Mouse (Mus musculus): Measurements from ENCODE around the gene Aox4. TPM values are rescaled to one million over a fixed set of nuclear protein-coding genes. Genes with fewer than 3 reads are reported as not detected.

Gene Aox4
- under 1 TPM; 0.06 to 0.15 TPM for total RNA-seq (2021)
- long read RNA-seq, experiment 1 = 0 reads
- long read RNA-seq, experiment 2 = 0 reads

- peak; percentile 76 for DNase-seq
Measured at GRCm38 (mm10) chr1:58210203-58210602, at the start of gene Aox4. Gene Aox4, plus strand, starts transcription at chr1:58210397.

GRCm38 (mm10) chr1:58169893-58170292 is 40.3 kb upstream of the Aox4 start:
- DNase-seq = no peak

GRCm38 (mm10) chr1:58188514-58189175 is 21.6 kb upstream of the Aox4 start:
- DNase-seq = no peak

GRCm38 (mm10) chr1:58194317-58194716 is 15.9 kb upstream of the Aox4 start:
- no peak for DNase-seq

GRCm38 (mm10) chr1:58194988-58195387 is 15.2 kb upstream of the Aox4 start:
- no peak for DNase-seq

GRCm38 (mm10) chr1:58195541-58195940 is 14.7 kb upstream of the Aox4 start:
- DNase-seq = no peak

- no peak for DNase-seq
Measured at GRCm38 (mm10) chr1:58197023-58197422, 13.2 kb upstream of the Aox4 start.

GRCm38 (mm10) chr1:58198386-58198785 is 11.8 kb upstream of the Aox4 start:
- peak; percentile 46 for DNase-seq

GRCm38 (mm10) chr1:58212805-58213204 is 2.6 kb downstream of the Aox4 start:
- DNase-seq = no peak

- DNase-seq = no peak
Measured at GRCm38 (mm10) chr1:58213838-58214237, 3.6 kb downstream of the Aox4 start.

- no peak for DNase-seq
Measured at GRCm38 (mm10) chr1:58215353-58215752, 5.2 kb downstream of the Aox4 start.

GRCm38 (mm10) chr1:58215956-58216532 is 5.8 kb downstream of the Aox4 start:
- no peak for DNase-seq

GRCm38 (mm10) chr1:58221070-58221469 is 10.9 kb downstream of the Aox4 start:
- DNase-seq = no peak

- no peak for DNase-seq
Measured at GRCm38 (mm10) chr1:58221879-58222278, 11.7 kb downstream of the Aox4 start.

- no peak for DNase-seq
Measured at GRCm38 (mm10) chr1:58228086-58228485, 17.9 kb downstream of the Aox4 start.

GRCm38 (mm10) chr1:58228916-58229315 is 18.7 kb downstream of the Aox4 start:
- no peak for DNase-seq

GRCm38 (mm10) chr1:58229774-58230173 is 19.6 kb downstream of the Aox4 start:
- no peak for DNase-seq

GRCm38 (mm10) chr1:58230542-58230941 is 20.3 kb downstream of the Aox4 start:
- peak; percentile 12 for DNase-seq

- no peak for DNase-seq
Measured at GRCm38 (mm10) chr1:58235405-58235804, 25.2 kb downstream of the Aox4 start.

GRCm38 (mm10) chr1:58237527-58238299 is 27.5 kb downstream of the Aox4 start:
- DNase-seq = peak; percentile 23

GRCm38 (mm10) chr1:58238440-58238839 is 28.2 kb downstream of the Aox4 start:
- no peak for DNase-seq

GRCm38 (mm10) chr1:58238961-58239360 is 28.8 kb downstream of the Aox4 start:
- DNase-seq = no peak

- DNase-seq = no peak
Measured at GRCm38 (mm10) chr1:58240347-58240746, 30.1 kb downstream of the Aox4 start.
